Mouse (Mus musculus) lung, embryonic 15.5 days (tissue): ENCODE results near the gene Nfia. TPM values are rescaled to one million over a fixed set of nuclear protein-coding genes. Genes with fewer than 3 reads are reported as not detected.

Experiments used
- ATAC-seq: fragments of 200-750 bp; cut with Nextera tagmentation; 2 replicates; pipeline ENCODE4 v1.8.0; 2017; ENCODE audit warnings: moderate number of reproducible peaks, borderline replicate concordance; ENCODE audit not compliant: low FRiP score, low TSS enrichment; ENCODE audit errors: extremely low read depth
- H3K27ac ChIP-seq: fragments of 300-500 bp; sonication (generic); 2 replicates; pipeline ENCODE4 v1.5.1; 2015; ENCODE audit warnings: moderate library complexity, mild to moderate bottlenecking, inconsistent platforms
- H3K27me3 ChIP-seq: fragments of 300-500 bp; sonication (generic); 2 replicates; pipeline ENCODE4 v1.6.1; 2015; ENCODE audit warnings: inconsistent platforms
- H3K36me3 ChIP-seq: fragments of 300-500 bp; sonication (generic); 2 replicates; pipeline ENCODE4 v1.6.1; 2015; ENCODE audit warnings: inconsistent platforms
- H3K4me1 ChIP-seq: fragments of 300-500 bp; sonication (generic); 2 replicates; pipeline ENCODE4 v1.6.1; 2015; ENCODE audit warnings: inconsistent platforms
- H3K4me2 ChIP-seq: fragments of 300-500 bp; sonication (generic); 2 replicates; pipeline ENCODE4 v1.6.1; 2015; ENCODE audit warnings: inconsistent platforms, mild to moderate bottlenecking, moderate library complexity
- H3K4me3 ChIP-seq: fragments of 300-500 bp; sonication (generic); 2 replicates; pipeline ENCODE4 v1.5.1; 2015; ENCODE audit warnings: mild to moderate bottlenecking, inconsistent platforms
- H3K9ac ChIP-seq: fragments of 300-500 bp; sonication (generic); 2 replicates; pipeline ENCODE4 v1.6.1; 2015; ENCODE audit warnings: inconsistent platforms
- H3K9me3 ChIP-seq: fragments of 300-500 bp; sonication (generic); 2 replicates; pipeline ENCODE4 v1.6.1; 2016; ENCODE audit warnings: inconsistent platforms
- WGBS: fragments of 180-500 bp; shearing (Covaris S2); methylation state at CpG from one replicate; pipeline ENCODE4 v1.1.7; 2015; 5-methylcytosine and 5-hydroxymethylcytosine counted together
- polyA plus RNA-seq: library from polyadenylated mRNA; unstranded; fragments of >200 nt; fragmentation: Nextera tagmentation; extraction: Ambion mirVana; gene quantifications from 2 replicates; pipeline ENCODE4 v1.2.1, GENCODE M21; 2015

Nfia gene
- polyA plus RNA-seq, 1 experiment from 2014 or later: 50.2 TPM

- Histone ChIP-seq H3K36me3 (peaks cover 9% of the 10 kb centered on the region; the same call in 1 of the 2 replicates), H3K9ac (no peak overlapping the region), H3K27ac (no peak overlapping the region), H3K4me2 (no peak overlapping the region), H3K4me3 (no peak overlapping the region), H3K4me1 (peaks cover 11% of the 10 kb centered on the region), H3K27me3 (no peaks in the 10 kb centered on the region), H3K9me3 (no peaks in the 10 kb centered on the region)
- ATAC-seq: no peak
- 86% methylated on average over 2 of the region's 2 CpGs for WGBS
Observed at GRCm38 (mm10) chr4:98009966-98010365, 237.4 kb downstream of the Nfia start.

GRCm38 (mm10) chr4:98019811-98020210, 247.3 kb downstream of the Nfia start:
- 79% methylated on average over 3 of the region's 3 CpGs for WGBS
- no peaks in the 10 kb centered on the region for H3K9me3 ChIP-seq
- H3K27ac ChIP-seq: no peak overlapping the region
- ATAC-seq: no peak
- H3K4me3 ChIP-seq: no peak overlapping the region
- H3K36me3 ChIP-seq: peaks cover 31% of the 10 kb centered on the region
- H3K4me2 ChIP-seq: no peak overlapping the region
- no peaks in the 10 kb centered on the region for H3K4me1 ChIP-seq
- no peak overlapping the region for H3K9ac ChIP-seq
- no peaks in the 10 kb centered on the region for H3K27me3 ChIP-seq

GRCm38 (mm10) chr4:98020836-98021235, 248.3 kb downstream of the Nfia start:
- H3K27ac ChIP-seq: no peak overlapping the region
- WGBS: 93% methylated on average over 7 of the region's 7 CpGs
- H3K9me3 ChIP-seq: no peaks in the 10 kb centered on the region
- H3K4me1 ChIP-seq: no peaks in the 10 kb centered on the region
- ATAC-seq: no peak
- H3K27me3 ChIP-seq: no peaks in the 10 kb centered on the region
- no peak overlapping the region for H3K9ac ChIP-seq
- H3K36me3 ChIP-seq: peaks cover 26% of the 10 kb centered on the region
- H3K4me3 ChIP-seq: no peak overlapping the region
- no peak overlapping the region for H3K4me2 ChIP-seq

- H3K36me3 ChIP-seq: peaks cover 16% of the 10 kb centered on the region; the same call in 1 of the 2 replicates
- WGBS: 86% methylated on average over 6 of the region's 6 CpGs
- ATAC-seq: no peak
- H3K4me2 ChIP-seq: no peak overlapping the region
- H3K9ac ChIP-seq: no peak overlapping the region
- no peak overlapping the region for H3K4me3 ChIP-seq
- H3K4me1 ChIP-seq: no peaks in the 10 kb centered on the region
- H3K9me3 ChIP-seq: no peaks in the 10 kb centered on the region
- no peak overlapping the region for H3K27ac ChIP-seq
- no peaks in the 10 kb centered on the region for H3K27me3 ChIP-seq
Observed at GRCm38 (mm10) chr4:98023245-98023792, 250.8 kb downstream of the Nfia start.

GRCm38 (mm10) chr4:98027412-98027811, 254.9 kb downstream of the Nfia start:
- Histone ChIP-seq H3K4me2 (no peak overlapping the region), H3K4me3 (no peak overlapping the region), H3K4me1 (peaks cover 2% of the 10 kb centered on the region; the same call in 1 of the 2 replicates), H3K9me3 (no peaks in the 10 kb centered on the region), H3K9ac (no peak overlapping the region), H3K27me3 (no peaks in the 10 kb centered on the region), H3K36me3 (peaks cover 7% of the 10 kb centered on the region; the same call in 1 of the 2 replicates), H3K27ac (no peak overlapping the region)
- WGBS: 85% methylated on average over 4 of the region's 4 CpGs
- ATAC-seq: no peak

- Histone ChIP-seq H3K27ac (no peak overlapping the region), H3K4me2 (no peak overlapping the region), H3K4me3 (no peak overlapping the region), H3K9ac (no peak overlapping the region), H3K27me3 (no peaks in the 10 kb centered on the region), H3K36me3 (no peaks in the 10 kb centered on the region), H3K4me1 (peaks cover 12% of the 10 kb centered on the region; the same call in 1 of the 2 replicates), H3K9me3 (no peaks in the 10 kb centered on the region)
- WGBS: 63% methylated on average over 3 of the region's 3 CpGs
- ATAC-seq: no peak
Observed at GRCm38 (mm10) chr4:98031871-98032270, 259.3 kb downstream of the Nfia start.

- H3K4me2 ChIP-seq: no peak overlapping the region
- no peak overlapping the region for H3K4me3 ChIP-seq
- 59% methylated on average over 5 of the region's 5 CpGs for WGBS
- no peaks in the 10 kb centered on the region for H3K9me3 ChIP-seq
- H3K4me1 ChIP-seq: peaks cover 12% of the 10 kb centered on the region; the same call in 1 of the 2 replicates
- no peak overlapping the region for H3K9ac ChIP-seq
- no peaks in the 10 kb centered on the region for H3K27me3 ChIP-seq
- no peak for ATAC-seq
- no peak overlapping the region for H3K27ac ChIP-seq
- no peaks in the 10 kb centered on the region for H3K36me3 ChIP-seq
Observed at GRCm38 (mm10) chr4:98032332-98032731, 259.8 kb downstream of the Nfia start.

GRCm38 (mm10) chr4:98039095-98039494, 266.6 kb downstream of the Nfia start:
- H3K36me3 ChIP-seq: peaks cover 2% of the 10 kb centered on the region; the same call in 1 of the 2 replicates
- no peak overlapping the region for H3K9ac ChIP-seq
- ATAC-seq: no peak
- H3K9me3 ChIP-seq: no peaks in the 10 kb centered on the region
- H3K4me1 ChIP-seq: no peaks in the 10 kb centered on the region
- H3K4me2 ChIP-seq: no peak overlapping the region
- H3K27ac ChIP-seq: no peak overlapping the region
- 66% methylated on average over 5 of the region's 5 CpGs for WGBS
- H3K27me3 ChIP-seq: no peaks in the 10 kb centered on the region
- H3K4me3 ChIP-seq: no peak overlapping the region

- Histone ChIP-seq H3K27me3 (no peaks in the 10 kb centered on the region), H3K4me1 (no peaks in the 10 kb centered on the region), H3K4me3 (no peak overlapping the region), H3K4me2 (no peak overlapping the region), H3K36me3 (peaks cover 2% of the 10 kb centered on the region; the same call in 1 of the 2 replicates), H3K9me3 (no peaks in the 10 kb centered on the region), H3K9ac (no peak overlapping the region), H3K27ac (no peak overlapping the region)
- ATAC-seq: no peak
- WGBS: 78% methylated on average over 7 of the region's 7 CpGs
Observed at GRCm38 (mm10) chr4:98040179-98040578, 267.6 kb downstream of the Nfia start.

- no peak for ATAC-seq
Observed at GRCm38 (mm10) chr4:98044611-98045010, 272.1 kb downstream of the Nfia start.

GRCm38 (mm10) chr4:98047369-98047768, 274.8 kb downstream of the Nfia start:
- ATAC-seq: no peak
- Histone ChIP-seq H3K4me2 (no peak overlapping the region), H3K36me3 (0 out of 2 replicates have a peak, but pooled peaks cover 3% of the 10 kb centered on the region), H3K9me3 (no peaks in the 10 kb centered on the region), H3K27ac (no peak overlapping the region), H3K27me3 (no peaks in the 10 kb centered on the region), H3K4me3 (no peak overlapping the region), H3K4me1 (0 out of 2 replicates have a peak, but pooled peaks cover 6% of the 10 kb centered on the region), H3K9ac (no peak overlapping the region)

More at GRCm38 (mm10) chr4:98044611-98045010, 272.1 kb downstream of the Nfia start:
- no peak overlapping the region for H3K4me3 ChIP-seq
- H3K27me3 ChIP-seq: no peaks in the 10 kb centered on the region
- H3K4me2 ChIP-seq: no peak overlapping the region
- H3K4me1 ChIP-seq: 0 out of 2 replicates have a peak, but pooled peaks cover 4% of the 10 kb centered on the region
- H3K36me3 ChIP-seq: peaks cover 5% of the 10 kb centered on the region; the same call in 1 of the 2 replicates
- 83% methylated on average over 8 of the region's 8 CpGs for WGBS
- H3K9me3 ChIP-seq: no peaks in the 10 kb centered on the region
- no peak overlapping the region for H3K27ac ChIP-seq
- H3K9ac ChIP-seq: no peak overlapping the region

GRCm38 (mm10) chr4:98049584-98049983, 277.1 kb downstream of the Nfia start:
- no peak overlapping the region for H3K27ac ChIP-seq
- WGBS: 41% methylated on average over 7 of the region's 7 CpGs
- no peak for ATAC-seq

More at GRCm38 (mm10) chr4:98049584-98049983, 277.1 kb downstream of the Nfia start:
- 0 out of 2 replicates have a peak, but pooled peaks cover 6% of the 10 kb centered on the region for H3K4me1 ChIP-seq
- no peaks in the 10 kb centered on the region for H3K27me3 ChIP-seq
- no peak overlapping the region for H3K9ac ChIP-seq
- H3K9me3 ChIP-seq: no peaks in the 10 kb centered on the region
- 0 out of 2 replicates have a peak, but pooled peaks cover 9% of the 10 kb centered on the region for H3K36me3 ChIP-seq
- H3K4me3 ChIP-seq: no peak overlapping the region
- no peak overlapping the region for H3K4me2 ChIP-seq
